Mouse (Mus musculus): Measurements from ENCODE around the gene Dio1. TPM values are rescaled to one million over a fixed set of nuclear protein-coding genes. Genes with fewer than 3 reads are reported as not detected.

Gene Dio1
- not detected in 2 replicates for polyA plus RNA-seq (2011; ENCODE audit: insufficient read length, low read depth, missing spikeins)

GRCm38 (mm10) chr4:107306966-107307365, at the start of gene Dio1:
TSS of gene Dio1 (minus strand) at chr4:107307169.
- Histone ChIP-seq H3K4me3 (ENCODE audit: insufficient read depth, low read length) (no peak within 1 kb of the TSS), H3K4me1 (ENCODE audit: control insufficient read depth, insufficient read depth, low read length) (no peaks in the 10 kb centered on the region), H3K27ac (ENCODE audit: insufficient read depth, low read length) (no peak within 1 kb of the TSS)
- no peak for TF ChIP-seq CTCF (IDR thresholded peaks at IDR 0.05; ENCODE audit: borderline replicate concordance, insufficient read depth, low read length)
- TF ChIP-seq POLR2A (IDR thresholded peaks at IDR 0.05; ENCODE audit: low read depth, low read length), result no peak

DNA sequence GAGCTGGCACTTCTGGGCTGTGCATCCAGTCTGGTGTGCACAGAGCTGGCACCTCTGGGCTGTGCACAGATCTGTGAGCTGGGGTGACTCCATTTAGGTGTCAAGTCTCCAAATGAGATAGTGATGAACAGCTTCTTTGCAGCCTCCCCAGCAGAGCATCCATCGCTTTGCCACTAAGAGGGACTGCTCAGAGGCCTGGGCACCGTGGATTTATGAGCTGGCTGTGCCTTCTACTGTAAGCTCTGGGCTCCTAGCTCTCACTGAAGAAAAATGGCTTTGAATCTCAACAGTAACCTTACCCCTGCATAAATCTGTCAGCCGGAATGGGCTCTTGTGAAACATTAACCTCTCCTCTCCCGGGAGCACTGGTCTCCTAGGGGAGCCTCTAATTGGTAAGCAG, 47.6 kb upstream of the Dio1 start:
- Histone ChIP-seq H3K27ac (ENCODE audit: insufficient read depth, low read length) (no peak overlapping the region), H3K4me1 (ENCODE audit: control insufficient read depth, insufficient read depth, low read length) (no peaks in the 10 kb centered on the region), H3K4me3 (ENCODE audit: insufficient read depth, low read length) (no peak overlapping the region)
- TF ChIP-seq POLR2A (IDR thresholded peaks at IDR 0.05; ENCODE audit: low read depth, low read length), result no peak
- TF ChIP-seq CTCF (IDR thresholded peaks at IDR 0.05; ENCODE audit: borderline replicate concordance, insufficient read depth, low read length), result no peak

DNA sequence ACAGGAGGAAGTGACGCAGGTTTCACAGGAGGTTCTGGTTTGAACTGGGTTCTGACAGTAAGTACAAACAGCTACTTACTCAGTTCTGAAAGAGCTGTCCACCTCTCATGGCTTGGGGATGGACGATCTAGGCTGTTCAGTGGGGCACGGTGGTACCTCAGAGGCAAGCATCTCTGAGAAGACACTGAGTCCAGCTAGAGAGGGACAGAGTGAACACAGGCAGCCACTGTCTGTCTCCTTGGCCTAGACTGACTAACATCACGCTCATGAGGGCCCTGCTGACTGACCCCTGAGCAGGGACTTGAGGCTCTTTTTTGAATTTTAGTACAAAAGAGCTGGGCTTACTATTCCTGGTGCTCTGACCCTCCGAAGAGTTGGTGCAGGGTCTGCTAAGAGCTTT, 47.2 kb upstream of the Dio1 start:
- Histone ChIP-seq H3K27ac (ENCODE audit: insufficient read depth, low read length) (no peak overlapping the region), H3K4me1 (ENCODE audit: control insufficient read depth, insufficient read depth, low read length) (no peaks in the 10 kb centered on the region), H3K4me3 (ENCODE audit: insufficient read depth, low read length) (no peak overlapping the region)
- no peak for TF ChIP-seq CTCF (IDR thresholded peaks at IDR 0.05; ENCODE audit: borderline replicate concordance, insufficient read depth, low read length)
- TF ChIP-seq POLR2A (IDR thresholded peaks at IDR 0.05; ENCODE audit: low read depth, low read length), result no peak

GRCm38 (mm10) chr4:107353612-107354011, 46.6 kb upstream of the Dio1 start:
- TF ChIP-seq CTCF (IDR thresholded peaks at IDR 0.05; ENCODE audit: borderline replicate concordance, insufficient read depth, low read length) (no peak), POLR2A (IDR thresholded peaks at IDR 0.05; ENCODE audit: low read depth, low read length) (no peak)

GRCm38 (mm10) chr4:107351368-107351767, 44.4 kb upstream of the Dio1 start:
- Histone ChIP-seq H3K4me1 (ENCODE audit: control insufficient read depth, insufficient read depth, low read length) (no peaks in the 10 kb centered on the region), H3K27ac (ENCODE audit: insufficient read depth, low read length) (no peak overlapping the region), H3K4me3 (ENCODE audit: insufficient read depth, low read length) (no peak overlapping the region)
- TF ChIP-seq POLR2A (IDR thresholded peaks at IDR 0.05; ENCODE audit: low read depth, low read length) (no peak), CTCF (IDR thresholded peaks at IDR 0.05; ENCODE audit: borderline replicate concordance, insufficient read depth, low read length) (no peak)

More at GRCm38 (mm10) chr4:107353612-107354011, 46.6 kb upstream of the Dio1 start:
- Histone ChIP-seq H3K4me1 (ENCODE audit: control insufficient read depth, insufficient read depth, low read length) (no peaks in the 10 kb centered on the region), H3K4me3 (ENCODE audit: insufficient read depth, low read length) (no peak overlapping the region), H3K27ac (ENCODE audit: insufficient read depth, low read length) (no peak overlapping the region)

- TF ChIP-seq CTCF (IDR thresholded peaks at IDR 0.05; ENCODE audit: borderline replicate concordance, insufficient read depth, low read length) (peak; percentile 25; the same call in 1 of the 2 replicates), POLR2A (IDR thresholded peaks at IDR 0.05; ENCODE audit: low read depth, low read length) (no peak)
- Histone ChIP-seq H3K4me1 (ENCODE audit: control insufficient read depth, insufficient read depth, low read length) (no peaks in the 10 kb centered on the region), H3K27ac (ENCODE audit: insufficient read depth, low read length) (no peak overlapping the region), H3K4me3 (ENCODE audit: insufficient read depth, low read length) (no peak overlapping the region)
Measured at GRCm38 (mm10) chr4:107349311-107350008, 42.5 kb upstream of the Dio1 start.

DNA sequence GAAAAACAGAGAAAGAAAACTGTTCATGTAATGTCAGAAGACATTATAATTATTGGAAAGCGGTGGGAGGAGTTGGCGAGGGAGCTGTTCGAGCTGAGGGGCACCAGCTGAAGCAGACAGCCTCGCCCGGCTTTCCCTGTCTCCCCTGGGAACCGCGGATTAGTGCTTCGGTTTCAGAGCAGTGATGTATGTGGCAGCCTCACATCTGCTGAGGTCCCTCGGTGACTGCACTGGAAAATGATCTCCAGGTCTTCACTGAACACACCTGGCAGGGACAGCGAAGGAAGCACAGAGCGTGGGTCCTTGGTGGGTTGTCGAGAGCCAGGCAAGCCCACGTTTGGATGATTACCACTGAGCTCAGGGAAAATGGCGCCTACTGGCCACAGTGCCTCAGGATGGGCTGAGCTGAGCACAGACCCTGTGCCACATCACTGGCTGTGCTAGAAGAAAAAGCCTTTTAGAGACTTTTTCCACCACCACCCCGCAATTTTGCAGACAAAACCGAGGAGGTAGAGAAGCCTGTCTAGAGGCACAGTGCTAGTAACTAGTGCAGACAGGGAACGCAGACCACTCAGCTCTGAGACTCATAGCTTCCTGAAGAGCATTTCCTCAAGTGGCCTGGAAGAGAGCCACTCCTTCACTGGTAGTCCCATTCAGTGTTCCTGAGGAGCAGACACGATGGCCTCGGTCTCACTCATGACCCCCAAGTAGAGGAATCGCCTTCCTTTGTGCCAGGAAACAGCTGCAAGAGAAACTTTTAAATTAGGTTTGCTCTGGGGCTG, 41.8 kb upstream of the Dio1 start:
- Histone ChIP-seq H3K27ac (ENCODE audit: insufficient read depth, low read length) (no peak overlapping the region), H3K4me3 (ENCODE audit: insufficient read depth, low read length) (no peak overlapping the region), H3K4me1 (ENCODE audit: control insufficient read depth, insufficient read depth, low read length) (no peaks in the 10 kb centered on the region)
- TF ChIP-seq POLR2A (IDR thresholded peaks at IDR 0.05; ENCODE audit: low read depth, low read length) (no peak), CTCF (IDR thresholded peaks at IDR 0.05; ENCODE audit: borderline replicate concordance, insufficient read depth, low read length) (no peak)

- H3K4me3 ChIP-seq (ENCODE audit: insufficient read depth, low read length), result no peak overlapping the region
- no peaks in the 10 kb centered on the region for H3K4me1 ChIP-seq (ENCODE audit: control insufficient read depth, insufficient read depth, low read length)
- no peak overlapping the region for H3K27ac ChIP-seq (ENCODE audit: insufficient read depth, low read length)
- TF ChIP-seq POLR2A (IDR thresholded peaks at IDR 0.05; ENCODE audit: low read depth, low read length), result no peak
- no peak for TF ChIP-seq CTCF (IDR thresholded peaks at IDR 0.05; ENCODE audit: borderline replicate concordance, insufficient read depth, low read length)
Measured at GRCm38 (mm10) chr4:107347221-107347620, 40.3 kb upstream of the Dio1 start.

DNA sequence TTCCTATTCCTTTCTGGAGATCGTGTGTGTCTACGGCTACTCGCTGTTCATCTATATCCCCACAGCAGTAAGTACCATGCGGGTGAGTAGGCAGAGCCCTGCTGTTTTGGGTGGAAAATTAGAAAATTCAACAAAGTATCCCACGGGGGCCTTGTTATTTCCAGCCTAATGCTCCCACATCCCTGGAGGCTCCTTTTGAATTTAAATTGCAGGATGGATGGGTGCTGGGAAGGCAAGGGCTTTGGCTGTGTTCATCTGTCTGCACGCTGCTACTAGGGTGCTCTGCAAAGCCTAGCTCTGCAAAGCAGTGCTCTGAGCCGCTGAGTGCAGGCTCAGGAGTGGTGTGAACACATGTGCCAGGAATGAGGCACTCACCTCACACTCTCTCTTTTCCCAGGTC, 37.6 kb upstream of the Dio1 start:
- TF ChIP-seq POLR2A (IDR thresholded peaks at IDR 0.05; ENCODE audit: low read depth, low read length) (no peak), CTCF (IDR thresholded peaks at IDR 0.05; ENCODE audit: borderline replicate concordance, insufficient read depth, low read length) (no peak)
- Histone ChIP-seq H3K27ac (ENCODE audit: insufficient read depth, low read length) (no peak overlapping the region), H3K4me1 (ENCODE audit: control insufficient read depth, insufficient read depth, low read length) (no peaks in the 10 kb centered on the region), H3K4me3 (ENCODE audit: insufficient read depth, low read length) (no peak overlapping the region)

DNA sequence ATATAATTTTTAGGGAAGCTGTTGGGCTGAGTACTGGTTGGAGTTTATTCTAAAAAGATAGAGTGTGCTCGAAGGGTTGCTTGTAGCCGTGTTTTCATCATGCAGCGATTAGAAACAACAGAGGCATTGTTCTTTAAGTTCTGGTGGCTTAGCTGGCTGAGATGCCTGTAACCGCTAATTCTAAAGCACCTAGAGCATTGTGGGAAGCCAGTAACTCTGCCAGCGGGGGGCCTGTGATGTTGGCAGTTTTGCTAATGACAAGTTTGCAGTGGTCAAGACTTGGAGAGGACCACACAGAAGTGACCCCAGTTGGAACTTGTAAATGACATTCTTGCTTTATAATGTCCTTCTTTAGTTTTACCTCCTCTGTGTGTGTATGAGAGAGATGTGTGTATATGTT, 34.4 kb upstream of the Dio1 start:
- Histone ChIP-seq H3K27ac (ENCODE audit: insufficient read depth, low read length) (no peak overlapping the region), H3K4me3 (ENCODE audit: insufficient read depth, low read length) (no peak overlapping the region), H3K4me1 (ENCODE audit: control insufficient read depth, insufficient read depth, low read length) (no peaks in the 10 kb centered on the region)
- no peak for TF ChIP-seq CTCF (IDR thresholded peaks at IDR 0.05; ENCODE audit: borderline replicate concordance, insufficient read depth, low read length)
- TF ChIP-seq POLR2A (IDR thresholded peaks at IDR 0.05; ENCODE audit: low read depth, low read length), result no peak
